Mouse (Mus musculus): Measurements from ENCODE around the gene Vmn1r169. TPM values are rescaled to one million over a fixed set of nuclear protein-coding genes. Genes with fewer than 3 reads are reported as not detected.
"Not testable (repeated sequence)": the region's sequence is repeated elsewhere in the genome, so short reads cannot be mapped to it uniquely, and the experiment has no call there.

Gene Vmn1r169
- not detected in 2 replicates for total RNA-seq (2015; ENCODE audit: low replicate concordance)
- not detected in 2 replicates for total RNA-seq (2017; ENCODE audit: low replicate concordance)

GRCm38 (mm10) chr7:23575226-23575625 lies at the start of gene Vmn1r169:
TSS of gene Vmn1r169 (plus strand) at chr7:23575526.
- ATAC-seq (replicated peaks; ENCODE audit: low FRiP score, poor library complexity, severe bottlenecking), result not testable (repeated sequence)

- ATAC-seq (replicated peaks; ENCODE audit: low FRiP score, poor library complexity, severe bottlenecking), result not testable (repeated sequence)
Observed at GRCm38 (mm10) chr7:23539432-23539831, 35.9 kb upstream of the Vmn1r169 start, which contains the start of gene Vmn1r168. TSS of gene Vmn1r168 (plus strand) at chr7:23539732.

- ATAC-seq (replicated peaks; ENCODE audit: low FRiP score, poor library complexity, severe bottlenecking), result not testable (repeated sequence)
Observed at GRCm38 (mm10) chr7:23605875-23606274, 30.5 kb downstream of the Vmn1r169 start, which contains the start of gene Vmn1r170. TSS of gene Vmn1r170 (plus strand) at chr7:23606175.

Other genes starting within 250 kb of the Vmn1r169 start
- not detected in 2 replicates for gene Nlrp5, start 189.6 kb upstream of the Vmn1r169 start, total RNA-seq (2015; ENCODE audit: low replicate concordance)
- gene Nlrp5, start 189.6 kb upstream of the Vmn1r169 start, total RNA-seq (2017; ENCODE audit: low replicate concordance), result not detected in 2 replicates
- not detected in 2 replicates for gene Vmn1r167, start 68.3 kb upstream of the Vmn1r169 start, total RNA-seq (2015; ENCODE audit: low replicate concordance)
- gene Vmn1r167, start 68.3 kb upstream of the Vmn1r169 start, total RNA-seq (2017; ENCODE audit: low replicate concordance), result not detected in 2 replicates
- gene Vmn1r168, start 35.8 kb upstream of the Vmn1r169 start, total RNA-seq (2015; ENCODE audit: low replicate concordance), result not detected in 2 replicates
- not detected in 2 replicates for gene Vmn1r168, start 35.8 kb upstream of the Vmn1r169 start, total RNA-seq (2017; ENCODE audit: low replicate concordance)
- not detected in 2 replicates for gene Vmn1r170, start 30.6 kb downstream of the Vmn1r169 start, total RNA-seq (2015; ENCODE audit: low replicate concordance)
- gene Vmn1r170, start 30.6 kb downstream of the Vmn1r169 start, total RNA-seq (2017; ENCODE audit: low replicate concordance), result not detected in 2 replicates
- gene Vmn1r171, start 55.2 kb downstream of the Vmn1r169 start, total RNA-seq (2015; ENCODE audit: low replicate concordance), result not detected in 2 replicates
- gene Vmn1r171, start 55.2 kb downstream of the Vmn1r169 start, total RNA-seq (2017; ENCODE audit: low replicate concordance), result not detected in 2 replicates
- gene Vmn1r172, start 82.8 kb downstream of the Vmn1r169 start, total RNA-seq (2015; ENCODE audit: low replicate concordance), result not detected in 2 replicates
- gene Vmn1r172, start 82.8 kb downstream of the Vmn1r169 start, total RNA-seq (2017; ENCODE audit: low replicate concordance), result not detected in 2 replicates
- gene Vmn1r173, start 125.2 kb downstream of the Vmn1r169 start, total RNA-seq (2015; ENCODE audit: low replicate concordance), result not detected in 2 replicates
- gene Vmn1r173, start 125.2 kb downstream of the Vmn1r169 start, total RNA-seq (2017; ENCODE audit: low replicate concordance), result not detected in 2 replicates
- not detected in 2 replicates for gene Vmn1r174, start 176.7 kb downstream of the Vmn1r169 start, total RNA-seq (2015; ENCODE audit: low replicate concordance)
- not detected in 2 replicates for gene Vmn1r174, start 176.7 kb downstream of the Vmn1r169 start, total RNA-seq (2017; ENCODE audit: low replicate concordance)
- gene Vmn1r175, start 235.1 kb downstream of the Vmn1r169 start, total RNA-seq (2015; ENCODE audit: low replicate concordance), result not detected in 2 replicates
- not detected in 2 replicates for gene Vmn1r175, start 235.1 kb downstream of the Vmn1r169 start, total RNA-seq (2017; ENCODE audit: low replicate concordance)